Mouse (Mus musculus) stomach, postnatal 0 days (tissue): ENCODE measurements around the gene Bspry.

Experiments
- CTCF ChIP-seq: IDR thresholded peaks from 2 replicates; pipeline ENCODE4 v1.5.1; 2016; ENCODE audit warnings: antibody characterized with exemption, low read depth, mild to moderate bottlenecking, moderate library complexity
- EP300 ChIP-seq: optimal IDR thresholded peaks from 2 replicates; pipeline ENCODE3; 2016; ENCODE audit warnings: antibody characterized with exemption

GRCm38 (mm10) chr4:62479937-62480708 lies at the start of gene Bspry:
- TF ChIP-seq CTCF (no peak), EP300 (no peak)
